Mouse (Mus musculus) intestine, embryonic 15.5 days (tissue): Measurements from ENCODE around the gene Fam168a. TPM values are rescaled to one million over a fixed set of nuclear protein-coding genes. Genes with fewer than 3 reads are reported as not detected.
"Not testable (repeated sequence)": the region's sequence is repeated elsewhere in the genome, so short reads cannot be mapped to it uniquely, and the experiment has no call there.

ENCODE experiments used
- ATAC-seq: fragments of 200-750 bp; cut with Nextera tagmentation; 2 replicates; pipeline ENCODE4 v1.8.0; 2017; ENCODE audit warnings: moderate TSS enrichment, moderate library complexity
- H3K27ac ChIP-seq: fragments of 300-500 bp; sonication (generic); 2 replicates; pipeline ENCODE4 v1.5.1; 2015; ENCODE audit warnings: mild to moderate bottlenecking, inconsistent platforms
- H3K27me3 ChIP-seq: fragments of 300-500 bp; sonication (generic); replicated peaks from 2 replicates; pipeline ENCODE4 v1.6.1; 2015; ENCODE audit warnings: inconsistent platforms
- H3K36me3 ChIP-seq: fragments of 300-500 bp; sonication (generic); 2 replicates; pipeline ENCODE4 v1.6.1; 2015; ENCODE audit warnings: inconsistent platforms
- H3K4me1 ChIP-seq: fragments of 300-500 bp; sonication (generic); replicated peaks from 2 replicates; pipeline ENCODE4 v1.6.1; 2015; ENCODE audit warnings: inconsistent platforms
- H3K4me2 ChIP-seq: fragments of 300-500 bp; sonication (generic); replicated peaks from 2 replicates; pipeline ENCODE4 v1.6.1; 2015; ENCODE audit warnings: mild to moderate bottlenecking, inconsistent platforms
- H3K4me3 ChIP-seq: fragments of 300-500 bp; sonication (generic); replicated peaks from 2 replicates; pipeline ENCODE4 v1.5.1; 2015; ENCODE audit warnings: inconsistent platforms
- H3K9ac ChIP-seq: fragments of 300-500 bp; sonication (generic); 2 replicates; pipeline ENCODE4 v1.6.1; 2015; ENCODE audit warnings: inconsistent platforms
- H3K9me3 ChIP-seq: fragments of 300-500 bp; sonication (generic); 2 replicates; pipeline ENCODE4 v1.6.1; 2016; ENCODE audit warnings: inconsistent platforms
- WGBS: fragments of 180-500 bp; shearing (Covaris S2); methylation state at CpG from one replicate; pipeline ENCODE4 v1.1.7; 2015; 5-methylcytosine and 5-hydroxymethylcytosine counted together
- polyA plus RNA-seq: library from polyadenylated mRNA; unstranded; fragments of >200 nt; fragmentation: Nextera tagmentation; extraction: Ambion mirVana; gene quantifications from 2 replicates; pipeline ENCODE4 v1.2.1, GENCODE M21; 2015

Fam168a gene
- polyA plus RNA-seq, 1 experiment from 2014 or later: 25.1 TPM

DNA sequence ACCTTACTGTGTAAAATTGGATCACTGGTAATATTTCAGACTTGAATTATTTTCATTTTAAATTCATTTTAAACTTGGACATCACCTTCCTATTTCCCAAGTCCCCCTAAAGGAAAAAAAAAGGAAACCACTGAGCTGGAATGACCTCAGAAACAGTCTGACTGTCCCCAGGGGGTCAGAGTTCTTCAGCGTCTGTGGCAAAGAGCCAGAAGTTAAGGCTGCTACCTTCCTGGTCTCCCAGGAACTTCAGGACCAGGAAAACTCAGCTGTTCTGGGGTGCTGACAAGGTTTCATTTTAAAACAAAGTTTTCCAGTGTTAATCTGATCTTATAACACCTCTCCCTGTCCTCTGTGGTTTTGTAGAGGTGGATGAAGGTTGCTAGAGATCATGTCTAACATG, 131.3 kb downstream of the Fam168a start:
- ATAC-seq: no peak
- H3K9ac ChIP-seq: no peak overlapping the region
- no peaks in the 10 kb centered on the region for H3K4me1 ChIP-seq
- H3K27ac ChIP-seq: no peak overlapping the region
- WGBS: 75% methylated on average over 1 of the region's 1 CpGs
- H3K27me3 ChIP-seq: no peaks in the 10 kb centered on the region
- no peaks in the 10 kb centered on the region for H3K9me3 ChIP-seq
- H3K36me3 ChIP-seq: no peaks in the 10 kb centered on the region; the same call in 1 of the 2 replicates
- no peak overlapping the region for H3K4me3 ChIP-seq
- H3K4me2 ChIP-seq: no peak overlapping the region

DNA sequence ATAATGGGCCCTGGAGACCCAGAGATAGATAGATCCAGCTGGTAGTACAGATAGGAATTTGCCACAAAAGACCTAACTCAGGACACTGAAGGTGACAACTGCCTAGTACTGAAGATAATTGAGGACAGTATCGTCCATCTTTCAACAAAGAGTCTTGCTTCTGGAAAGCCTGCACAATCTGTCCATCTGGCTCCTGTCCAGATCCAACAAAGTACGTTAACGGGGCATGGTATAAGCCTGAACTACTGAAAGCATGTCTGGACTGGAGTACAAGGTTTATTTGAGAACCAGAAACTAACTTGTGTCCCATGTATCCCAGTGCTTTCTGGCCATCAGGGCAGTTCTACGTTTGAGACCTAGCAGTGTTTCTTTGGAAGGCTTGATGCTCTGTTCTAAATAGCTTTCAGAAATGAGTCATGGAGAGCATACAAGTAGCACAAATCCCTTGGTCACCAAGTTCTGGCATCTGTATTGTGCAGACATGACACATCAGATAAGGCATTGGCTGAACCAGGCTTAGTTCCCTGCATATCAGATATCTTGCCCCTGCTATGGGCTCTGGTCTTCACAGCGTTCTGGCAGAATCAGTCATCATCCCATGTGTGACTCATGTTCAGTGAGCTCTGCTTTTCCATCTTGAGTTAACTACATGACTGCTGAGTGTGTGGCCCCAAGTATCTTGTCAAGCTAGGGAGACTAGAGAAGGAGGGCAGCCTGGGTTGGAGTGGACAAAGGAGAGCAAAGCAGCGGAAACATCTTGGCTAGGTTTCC, 133.4 kb downstream of the Fam168a start:
- Histone ChIP-seq H3K9me3 (no peaks in the 10 kb centered on the region), H3K4me1 (no peaks in the 10 kb centered on the region), H3K4me2 (no peak overlapping the region), H3K36me3 (no peaks in the 10 kb centered on the region; the same call in 1 of the 2 replicates), H3K27me3 (no peaks in the 10 kb centered on the region), H3K27ac (no peak overlapping the region), H3K9ac (no peak overlapping the region), H3K4me3 (no peak overlapping the region)
- WGBS: 68% methylated on average over 6 of the region's 6 CpGs
- ATAC-seq: no peak

DNA sequence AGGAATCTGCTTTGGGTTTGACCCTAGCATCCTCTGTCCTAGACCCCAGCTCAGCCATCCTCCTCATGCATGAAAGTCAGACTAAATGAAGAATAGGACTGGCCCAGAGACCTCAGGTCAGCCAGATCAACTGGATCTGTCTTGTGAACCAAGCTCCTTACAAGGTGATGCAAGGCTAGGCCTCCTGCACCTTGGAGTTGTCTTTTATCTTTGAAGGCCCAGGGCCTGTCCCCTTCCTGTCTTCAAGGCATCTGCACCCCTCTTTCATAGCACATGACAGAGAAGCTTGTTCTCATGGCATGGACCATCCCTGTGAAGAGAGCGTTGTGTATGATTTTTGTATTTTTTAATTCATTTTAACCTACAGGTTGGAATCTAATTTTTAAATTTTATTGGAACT, 134.5 kb downstream of the Fam168a start:
- Histone ChIP-seq H3K27me3 (no peaks in the 10 kb centered on the region), H3K4me3 (no peak overlapping the region), H3K36me3 (no peaks in the 10 kb centered on the region; the same call in 1 of the 2 replicates), H3K9ac (no peak overlapping the region), H3K4me2 (no peak overlapping the region), H3K9me3 (no peaks in the 10 kb centered on the region), H3K27ac (no peak overlapping the region), H3K4me1 (peaks cover 7% of the 10 kb centered on the region; the same call in 1 of the 2 replicates)
- ATAC-seq: no peak
- WGBS: 98% methylated on average over 1 of the region's 1 CpGs

DNA sequence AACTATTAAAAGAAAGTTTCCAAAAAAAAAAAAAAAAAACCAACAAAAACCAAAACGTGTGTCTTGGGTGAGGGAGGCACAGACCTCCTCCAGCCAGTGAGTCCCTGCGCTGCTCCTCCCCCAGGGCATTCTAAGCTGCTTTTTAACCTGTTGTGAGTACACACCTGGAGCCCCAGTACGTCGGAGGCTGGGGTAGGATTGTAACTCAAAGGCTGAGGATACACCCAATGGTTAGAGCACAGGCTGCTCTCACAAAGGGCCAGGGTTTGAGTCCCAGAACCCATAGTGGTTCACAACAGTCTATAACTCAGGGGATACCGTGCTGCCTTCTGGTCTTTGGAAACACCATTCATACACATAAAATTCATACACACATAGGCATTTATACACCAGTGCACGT, 135.2 kb downstream of the Fam168a start:
- peaks cover 7% of the 10 kb centered on the region; the same call in 1 of the 2 replicates for H3K4me1 ChIP-seq
- no peaks in the 10 kb centered on the region for H3K27me3 ChIP-seq
- H3K4me3 ChIP-seq: no peak overlapping the region
- H3K9me3 ChIP-seq: no peaks in the 10 kb centered on the region
- H3K36me3 ChIP-seq: no peaks in the 10 kb centered on the region; the same call in 1 of the 2 replicates
- WGBS: 92% methylated on average over 6 of the region's 6 CpGs
- no peak overlapping the region for H3K27ac ChIP-seq
- no peak overlapping the region for H3K9ac ChIP-seq
- no peak overlapping the region for H3K4me2 ChIP-seq
- no peak for ATAC-seq

DNA sequence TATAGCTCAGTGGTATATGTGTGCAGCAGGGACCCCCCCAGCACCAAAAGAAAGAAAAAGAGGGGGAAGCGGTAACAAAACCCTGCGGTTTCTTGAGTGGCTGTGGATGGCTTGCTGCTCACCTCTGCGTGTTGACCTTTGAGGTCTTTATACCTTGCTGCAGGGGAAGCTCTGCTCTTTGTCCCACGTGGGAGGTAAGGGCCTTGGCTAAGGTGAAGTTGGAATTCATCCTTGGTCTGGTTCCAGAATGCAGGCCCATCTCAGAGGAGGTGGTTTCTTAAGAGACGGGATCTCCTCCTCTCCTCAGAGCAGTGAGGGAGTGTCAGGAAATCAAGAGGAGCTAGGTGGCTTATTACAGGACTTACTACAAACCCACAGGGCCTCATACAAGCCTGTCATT, 135.7 kb downstream of the Fam168a start:
- Histone ChIP-seq H3K9me3 (no peaks in the 10 kb centered on the region), H3K4me3 (no peak overlapping the region), H3K27me3 (no peaks in the 10 kb centered on the region), H3K9ac (no peak overlapping the region), H3K27ac (no peak overlapping the region), H3K36me3 (no peaks in the 10 kb centered on the region), H3K4me2 (no peak overlapping the region), H3K4me1 (peaks cover 7% of the 10 kb centered on the region; the same call in 1 of the 2 replicates)
- no peak for ATAC-seq
- WGBS: 89% methylated on average over 5 of the region's 5 CpGs

DNA sequence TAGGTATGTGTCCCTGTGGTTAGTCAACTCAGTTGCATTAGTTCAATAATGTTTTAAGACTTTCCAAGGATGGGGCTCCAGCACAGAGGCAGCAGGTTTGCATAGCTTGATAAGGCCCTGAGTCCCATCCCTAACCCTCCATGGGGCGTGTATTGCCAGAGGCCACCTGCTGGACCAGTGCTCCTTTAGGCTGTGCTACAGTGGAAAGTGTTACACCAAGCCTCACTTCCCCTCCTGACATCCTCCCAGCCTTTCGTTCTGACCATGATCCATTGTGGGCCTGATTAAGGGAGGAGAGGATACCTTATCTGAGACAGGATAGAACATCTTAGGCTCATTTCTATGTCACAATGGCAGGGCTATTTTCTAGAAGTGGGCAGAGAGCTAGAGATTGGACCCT, 137.4 kb downstream of the Fam168a start:
- H3K4me1 ChIP-seq: peaks cover 7% of the 10 kb centered on the region; the same call in 1 of the 2 replicates
- ATAC-seq: peak; percentile 62; the same call in 1 of the 2 replicates
- no peaks in the 10 kb centered on the region for H3K27me3 ChIP-seq
- no peak overlapping the region for H3K9ac ChIP-seq
- no peaks in the 10 kb centered on the region for H3K36me3 ChIP-seq
- no peak overlapping the region for H3K27ac ChIP-seq
- H3K4me2 ChIP-seq: no peak overlapping the region
- 79% methylated on average over 2 of the region's 2 CpGs for WGBS
- H3K9me3 ChIP-seq: no peaks in the 10 kb centered on the region
- H3K4me3 ChIP-seq: no peak overlapping the region

DNA sequence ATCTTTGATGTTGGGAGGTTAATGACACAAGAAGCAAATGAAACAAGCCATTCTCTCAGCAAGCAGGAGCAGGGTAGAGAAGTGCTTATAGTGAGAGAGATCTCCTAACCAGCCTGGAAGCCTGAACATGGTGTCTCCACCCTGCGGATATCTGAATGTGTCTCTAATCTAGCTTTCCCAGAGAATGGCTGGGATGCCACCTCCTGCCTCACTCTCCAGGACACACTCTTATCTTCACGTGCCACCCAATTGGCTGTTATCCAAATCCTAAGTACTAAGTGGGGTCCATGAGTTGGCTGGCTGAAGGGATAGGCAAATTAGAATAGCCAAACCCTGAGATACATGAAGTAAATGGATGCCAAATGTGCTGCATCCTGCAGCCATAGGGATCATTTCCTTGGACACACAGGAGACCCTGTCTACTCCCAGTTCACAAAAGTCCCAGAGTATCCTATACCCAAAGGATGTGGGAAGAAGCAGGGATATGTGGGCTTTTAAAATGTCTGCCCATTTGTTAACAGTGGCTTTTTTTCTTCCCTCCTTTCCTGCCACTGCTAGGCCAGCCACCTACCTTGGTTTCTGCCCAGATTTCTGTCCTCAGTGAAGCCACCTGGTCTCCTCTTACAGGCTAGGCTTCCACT, 138.1 kb downstream of the Fam168a start:
- Histone ChIP-seq H3K9me3 (no peaks in the 10 kb centered on the region), H3K4me1 (peaks cover 7% of the 10 kb centered on the region; the same call in 1 of the 2 replicates), H3K36me3 (no peaks in the 10 kb centered on the region), H3K4me2 (no peak overlapping the region), H3K9ac (no peak overlapping the region), H3K27ac (no peak overlapping the region), H3K4me3 (no peak overlapping the region), H3K27me3 (no peaks in the 10 kb centered on the region)
- WGBS: 74% methylated on average over 2 of the region's 2 CpGs
- ATAC-seq: peak; percentile 57; the same call in 1 of the 2 replicates

DNA sequence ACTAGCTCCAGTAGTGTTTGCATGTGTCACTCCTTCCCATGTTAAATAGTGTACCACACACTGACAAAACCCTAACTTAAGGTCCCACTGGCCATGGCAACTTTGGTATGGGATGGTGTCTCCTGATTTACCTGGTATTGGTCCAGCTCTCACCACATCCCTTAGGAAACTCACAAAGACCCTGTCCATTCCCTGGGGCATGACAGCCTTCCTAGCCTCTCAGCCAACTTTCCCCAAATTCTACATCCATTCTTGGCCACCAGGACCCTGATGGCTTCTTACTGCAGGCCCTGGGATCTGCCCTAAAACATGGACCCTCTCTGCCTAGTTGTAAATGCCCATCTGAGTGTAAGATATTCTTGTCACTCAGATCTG, 138.6 kb downstream of the Fam168a start:
- peak overlapping the region; percentile 48 for H3K27ac ChIP-seq
- H3K4me3 ChIP-seq: no peak overlapping the region
- no peaks in the 10 kb centered on the region for H3K36me3 ChIP-seq
- no peak overlapping the region for H3K9ac ChIP-seq
- H3K9me3 ChIP-seq: no peaks in the 10 kb centered on the region
- no peak overlapping the region for H3K4me2 ChIP-seq
- no peak for ATAC-seq
- peaks cover 7% of the 10 kb centered on the region; the same call in 1 of the 2 replicates for H3K4me1 ChIP-seq
- H3K27me3 ChIP-seq: no peaks in the 10 kb centered on the region

DNA sequence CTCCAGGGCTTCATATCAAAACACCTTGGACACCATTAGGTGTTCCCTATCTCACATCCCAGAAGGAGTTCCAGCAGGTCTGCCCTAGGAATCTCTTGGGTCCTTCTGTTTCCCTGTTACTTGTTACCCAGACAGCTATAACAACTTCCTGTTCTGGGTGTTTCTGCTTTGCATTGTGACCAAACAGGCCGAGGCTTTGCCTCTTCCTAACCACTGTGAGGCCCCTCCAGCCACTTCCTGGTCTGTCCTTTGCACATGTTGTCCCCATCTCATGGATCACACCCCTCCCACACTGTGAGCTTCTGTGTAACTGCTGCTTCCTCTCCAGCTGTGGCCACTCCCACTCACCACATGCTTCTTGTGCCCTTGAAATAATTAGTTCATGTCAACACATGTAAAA, 139.0 kb downstream of the Fam168a start:
- Histone ChIP-seq H3K9ac (no peak overlapping the region), H3K36me3 (no peaks in the 10 kb centered on the region), H3K9me3 (no peaks in the 10 kb centered on the region), H3K27ac (peak overlapping the region; percentile 48), H3K4me1 (peaks cover 7% of the 10 kb centered on the region; the same call in 1 of the 2 replicates), H3K4me2 (no peak overlapping the region), H3K4me3 (no peak overlapping the region), H3K27me3 (no peaks in the 10 kb centered on the region)
- ATAC-seq: peak; percentile 71
- 0% methylated on average over 1 of the region's 1 CpGs for WGBS

DNA sequence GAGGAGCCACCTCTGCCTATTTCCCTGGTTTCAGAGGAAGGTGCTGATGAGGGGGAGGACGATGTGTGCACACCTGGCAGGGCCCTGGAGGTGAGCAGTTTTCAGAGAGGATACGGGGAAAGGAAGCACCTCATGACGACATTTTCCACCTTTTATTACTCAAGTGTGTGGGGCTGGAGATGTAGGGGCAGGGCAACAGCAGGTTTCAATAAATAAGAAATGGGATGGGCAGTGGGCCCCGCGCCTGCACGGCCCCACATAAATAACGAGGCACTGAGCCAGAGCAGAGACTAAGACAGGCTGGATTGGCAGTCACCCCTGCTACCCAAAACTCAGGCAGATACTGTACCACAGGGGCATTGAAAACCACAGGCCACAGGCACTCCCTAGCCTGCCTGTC, 139.6 kb downstream of the Fam168a start:
- H3K4me1 ChIP-seq, H3K36me3 ChIP-seq, H3K27me3 ChIP-seq, H3K9me3 ChIP-seq, H3K27ac ChIP-seq, H3K9ac ChIP-seq, H3K4me2 ChIP-seq, ATAC-seq, H3K4me3 ChIP-seq: not testable (repeated sequence)
- WGBS: 62% methylated on average over 7 of the region's 7 CpGs

DNA sequence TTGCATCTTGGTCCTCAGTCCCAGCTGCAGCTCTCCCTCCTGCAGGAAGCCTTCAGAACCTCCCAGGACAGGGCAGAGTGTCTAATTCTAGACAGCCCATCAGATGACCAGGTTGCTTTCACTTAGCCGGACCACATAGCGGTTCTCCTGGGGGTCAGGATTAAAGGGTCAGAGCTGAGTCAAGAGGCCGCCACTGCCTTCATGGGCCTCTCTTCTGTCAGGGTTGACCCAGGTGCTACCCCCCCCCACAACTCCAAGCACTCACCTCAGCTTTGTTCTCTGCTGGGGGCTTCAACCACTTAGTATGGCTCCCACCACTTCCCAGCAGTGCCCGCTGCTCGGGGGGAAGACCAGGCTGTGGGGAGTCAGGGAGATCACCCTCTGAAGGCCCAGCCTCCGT, 140.7 kb downstream of the Fam168a start:
- Histone ChIP-seq H3K9ac (no peak overlapping the region), H3K4me1 (peaks cover 17% of the 10 kb centered on the region), H3K4me2 (no peak overlapping the region), H3K4me3 (no peak overlapping the region), H3K36me3 (no peaks in the 10 kb centered on the region), H3K9me3 (no peaks in the 10 kb centered on the region), H3K27me3 (no peaks in the 10 kb centered on the region), H3K27ac (no peak overlapping the region)
- 90% methylated on average over 6 of the region's 6 CpGs for WGBS
- ATAC-seq: no peak

DNA sequence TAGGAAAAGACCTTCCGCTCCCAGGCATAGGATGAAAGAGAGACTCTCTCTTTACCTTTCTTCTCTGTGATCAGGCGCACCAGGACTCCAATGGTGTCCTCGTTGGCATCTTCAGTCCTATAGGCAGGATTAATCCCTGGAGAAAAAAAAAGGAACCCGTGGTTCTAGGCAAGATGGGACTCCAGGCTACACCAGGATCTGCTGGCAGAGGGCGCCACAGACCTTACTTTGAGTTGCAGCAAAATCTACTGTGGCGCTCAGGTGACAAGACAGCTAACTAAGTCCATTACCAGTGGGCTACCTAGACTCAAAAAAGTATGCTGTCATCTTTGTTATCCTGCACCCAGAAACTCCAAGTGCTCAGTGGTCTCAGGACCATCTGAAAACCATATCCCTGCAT, 142.3 kb downstream of the Fam168a start:
- H3K4me3 ChIP-seq: no peak overlapping the region
- no peak for ATAC-seq
- no peaks in the 10 kb centered on the region for H3K36me3 ChIP-seq
- no peak overlapping the region for H3K4me2 ChIP-seq
- H3K27me3 ChIP-seq: no peaks in the 10 kb centered on the region
- no peak overlapping the region for H3K9ac ChIP-seq
- H3K9me3 ChIP-seq: no peaks in the 10 kb centered on the region
- WGBS: 44% methylated on average over 6 of the region's 6 CpGs
- peaks cover 26% of the 10 kb centered on the region for H3K4me1 ChIP-seq
- H3K27ac ChIP-seq: no peak overlapping the region

DNA sequence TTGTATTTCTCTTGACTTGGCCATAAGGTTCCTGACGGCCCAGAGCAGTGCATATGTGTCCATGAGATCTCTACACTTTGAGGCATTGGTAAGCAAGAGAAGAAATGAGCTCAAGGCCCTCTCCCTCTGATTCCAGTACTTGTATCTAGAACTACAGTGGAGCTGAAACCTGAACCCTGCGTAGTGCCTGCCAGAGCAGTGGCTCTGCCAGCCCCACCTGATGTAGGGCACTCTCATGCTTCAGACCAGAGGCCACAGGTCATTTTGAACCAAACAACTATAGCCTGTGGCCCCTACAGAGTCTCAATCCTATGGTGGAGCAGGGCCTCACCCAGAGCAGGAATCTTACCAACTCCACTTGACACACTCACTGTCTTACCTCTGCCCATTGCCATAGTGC, 143.1 kb downstream of the Fam168a start:
- no peaks in the 10 kb centered on the region for H3K27me3 ChIP-seq
- H3K27ac ChIP-seq: no peak overlapping the region
- 91% methylated on average over 2 of the region's 2 CpGs for WGBS
- H3K4me2 ChIP-seq: no peak overlapping the region
- no peak overlapping the region for H3K4me3 ChIP-seq
- no peaks in the 10 kb centered on the region for H3K36me3 ChIP-seq
- peaks cover 29% of the 10 kb centered on the region for H3K4me1 ChIP-seq
- no peak overlapping the region for H3K9ac ChIP-seq
- ATAC-seq: no peak
- H3K9me3 ChIP-seq: no peaks in the 10 kb centered on the region
